Mouse (Mus musculus) brain, embryonic 14.5 days (tissue): Measurements from ENCODE around the gene Abcb9.

Experiments
- CTCF ChIP-seq: fragments of 200-500 bp; IDR thresholded peaks from 2 replicates; pipeline ENCODE4 v1.5.1; 2012; ENCODE audit warnings: inconsistent platforms, mild to moderate bottlenecking, moderate library complexity, borderline replicate concordance; ENCODE audit not compliant: insufficient read depth, insufficient read length; ENCODE audit errors: extremely low read depth
- POLR2A ChIP-seq: fragments of 200-500 bp; IDR thresholded peaks from 2 replicates; pipeline ENCODE4 v1.6.1; 2012; ENCODE audit warnings: mild to moderate bottlenecking, inconsistent platforms, borderline replicate concordance; ENCODE audit not compliant: poor library complexity, insufficient read depth, insufficient read length, severe bottlenecking; ENCODE audit errors: extremely low read depth

GRCm38 (mm10) chr5:124134261-124134660, 38.7 kb upstream of the Abcb9 start:
- no peak for TF ChIP-seq POLR2A
- TF ChIP-seq CTCF: no peak
